Mouse (Mus musculus): Measurements from ENCODE around the gene Ramac. TPM values are rescaled to one million over a fixed set of nuclear protein-coding genes. Genes with fewer than 3 reads are reported as not detected.
A peak's percentile ranks its signal among the peaks of the same experiment; 100 is the strongest.

Ramac gene
- 10 to 100 TPM; 22.3 to 25.9 TPM for total RNA-seq (2021)
- long read RNA-seq, experiment 1, transcript Ramac-201 (3 exons, 1,452 nt), result major isoform, 31 of 34 reads
- long read RNA-seq, experiment 1, partial matches to known transcripts, result 0 of 34 reads
- long read RNA-seq, experiment 1, other reads (novel, unspliced or antisense), result 3 of 34 reads
- long read RNA-seq, experiment 2, transcript Ramac-201 (3 exons, 1,452 nt), result major isoform, 49 of 53 reads
- long read RNA-seq, experiment 2, partial matches to known transcripts, result 0 of 53 reads
- long read RNA-seq, experiment 2, other reads (novel, unspliced or antisense), result 4 of 53 reads

GRCm38 (mm10) chr7:81762180-81763109 lies at the start of gene Ramac:
TSS of gene Ramac (plus strand) at chr7:81762925.
- DNase-seq (ENCODE audit: low spot score), result peak; percentile 84

GRCm38 (mm10) chr7:81718657-81719056 lies 44.1 kb upstream of the Ramac start:
- DNase-seq (ENCODE audit: low spot score), result no peak

- DNase-seq (ENCODE audit: low spot score), result no peak
Measured at GRCm38 (mm10) chr7:81719216-81719661, 43.5 kb upstream of the Ramac start.

GRCm38 (mm10) chr7:81721271-81721670 lies 41.5 kb upstream of the Ramac start:
- DNase-seq (ENCODE audit: low spot score), result no peak

- DNase-seq (ENCODE audit: low spot score), result no peak
Measured at GRCm38 (mm10) chr7:81723851-81724250, 38.9 kb upstream of the Ramac start.

- DNase-seq (ENCODE audit: low spot score), result peak; percentile 10
Measured at GRCm38 (mm10) chr7:81725986-81726727, 36.6 kb upstream of the Ramac start.

- no peak for DNase-seq (ENCODE audit: low spot score)
Measured at GRCm38 (mm10) chr7:81726728-81727005, 36.1 kb upstream of the Ramac start.

GRCm38 (mm10) chr7:81727716-81728115 lies 35.0 kb upstream of the Ramac start:
- DNase-seq (ENCODE audit: low spot score), result no peak

- no peak for DNase-seq (ENCODE audit: low spot score)
Measured at GRCm38 (mm10) chr7:81729787-81730186, 32.9 kb upstream of the Ramac start.

GRCm38 (mm10) chr7:81731181-81731651 lies 31.5 kb upstream of the Ramac start:
- no peak for DNase-seq (ENCODE audit: low spot score)

GRCm38 (mm10) chr7:81732183-81733089 lies 30.3 kb upstream of the Ramac start:
- no peak for DNase-seq (ENCODE audit: low spot score)

- DNase-seq (ENCODE audit: low spot score), result no peak
Measured at GRCm38 (mm10) chr7:81735300-81736048, 27.3 kb upstream of the Ramac start.

GRCm38 (mm10) chr7:81738720-81739385 lies 23.9 kb upstream of the Ramac start:
- DNase-seq (ENCODE audit: low spot score), result no peak

- DNase-seq (ENCODE audit: low spot score), result no peak
Measured at GRCm38 (mm10) chr7:81740010-81740409, 22.7 kb upstream of the Ramac start.

GRCm38 (mm10) chr7:81744145-81744544 lies 18.6 kb upstream of the Ramac start:
- peak; percentile 24 for DNase-seq (ENCODE audit: low spot score)

- DNase-seq (ENCODE audit: low spot score), result no peak
Measured at GRCm38 (mm10) chr7:81747956-81748355, 14.8 kb upstream of the Ramac start.

- DNase-seq (ENCODE audit: low spot score), result peak; percentile 10
Measured at GRCm38 (mm10) chr7:81763110-81763845, 553 bp downstream of the Ramac start.

GRCm38 (mm10) chr7:81772786-81773539 lies 10.2 kb downstream of the Ramac start:
- DNase-seq (ENCODE audit: low spot score), result no peak

All from gastrocnemius, adult 18-20 months (tissue).